Mouse (Mus musculus): ENCODE measurements around the gene Hcls1.

The Hcls1 gene

DNA sequence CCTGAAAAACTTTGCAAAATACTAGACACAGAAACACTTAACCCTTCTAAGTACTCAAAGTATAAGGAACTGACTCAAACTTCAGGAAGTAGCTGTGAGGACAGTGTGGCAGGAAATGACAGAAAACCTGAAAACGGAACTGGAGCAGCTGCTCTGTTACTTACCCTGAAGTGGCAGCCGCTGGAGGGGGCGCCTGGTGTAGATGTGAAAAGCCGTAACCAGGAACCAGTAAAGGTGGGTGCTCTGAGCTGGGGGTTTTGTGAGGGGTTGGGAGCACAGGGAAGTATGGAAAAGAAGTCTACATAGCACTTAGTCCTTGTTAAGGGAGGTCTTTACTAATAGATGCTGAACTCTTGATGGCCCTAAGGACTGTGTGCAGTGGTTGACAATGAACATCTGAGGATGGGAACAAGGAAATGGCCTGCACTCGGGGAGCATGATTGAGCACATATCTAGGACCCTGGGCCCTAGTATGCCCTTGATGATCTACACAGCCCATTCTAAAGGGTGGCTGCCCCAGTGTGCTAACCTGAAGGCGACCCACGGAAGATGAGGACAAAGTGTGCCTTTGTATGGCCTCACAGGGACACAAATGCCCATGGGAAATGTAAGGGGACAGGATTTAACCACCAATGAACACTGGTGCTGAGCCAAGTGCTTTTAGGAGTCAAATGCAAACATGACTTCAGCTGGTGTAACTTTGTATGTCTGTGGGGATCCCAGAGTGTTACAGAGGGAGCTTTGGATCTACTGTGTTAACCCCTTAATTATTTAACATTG, at the start of gene Hcls1:
Hcls1 (plus strand) TSS at position 143 of the 780 bp plus-strand sequence.
- peak; percentile 59 for DNase-seq

DNA sequence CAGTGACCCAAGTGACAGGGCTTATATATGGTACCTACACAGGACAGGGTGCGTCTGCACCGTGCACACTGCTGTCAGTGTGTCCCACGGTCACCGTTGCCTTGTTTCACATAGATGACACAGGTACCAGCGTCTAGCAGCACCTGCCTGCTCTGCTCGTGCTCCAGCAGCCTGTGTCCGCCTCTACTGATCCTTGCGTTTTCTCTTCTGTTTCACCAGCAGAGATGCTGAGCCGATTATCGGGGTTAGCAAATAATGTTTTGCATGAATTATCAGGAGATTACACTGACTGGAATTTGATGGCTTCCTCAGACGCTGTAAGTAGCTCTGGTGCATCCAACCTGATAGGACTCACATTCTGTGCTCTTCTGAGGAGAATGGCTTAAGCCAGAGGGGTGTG, 48.9 kb upstream of the Hcls1 start:
- no peak for DNase-seq

DNA sequence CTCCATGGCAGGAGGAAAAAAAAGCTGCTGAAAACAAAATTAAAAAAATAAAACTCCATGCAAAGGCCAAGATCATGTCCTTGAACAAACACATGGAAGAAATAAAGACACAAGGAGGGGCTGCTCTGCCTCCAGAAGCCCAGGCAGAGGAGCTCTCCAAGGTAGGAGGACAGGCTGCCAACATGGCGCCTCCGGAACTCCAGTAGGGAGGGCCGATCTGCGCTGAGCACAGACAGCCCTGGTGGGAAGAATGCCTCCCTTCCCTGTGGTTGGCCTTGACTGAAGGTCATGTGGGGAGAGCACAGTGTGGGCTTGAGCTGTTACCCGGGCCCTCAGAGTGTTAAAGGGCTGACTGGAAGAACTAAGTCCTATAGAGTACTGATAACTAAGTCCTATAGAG, 47.2 kb upstream of the Hcls1 start:
- DNase-seq = no peak

- DNase-seq = no peak
Measured at GRCm38 (mm10) chr16:36890559-36890958, 44.2 kb upstream of the Hcls1 start.

- no peak for DNase-seq
Measured at GRCm38 (mm10) chr16:36891415-36891814, 43.4 kb upstream of the Hcls1 start.

DNA sequence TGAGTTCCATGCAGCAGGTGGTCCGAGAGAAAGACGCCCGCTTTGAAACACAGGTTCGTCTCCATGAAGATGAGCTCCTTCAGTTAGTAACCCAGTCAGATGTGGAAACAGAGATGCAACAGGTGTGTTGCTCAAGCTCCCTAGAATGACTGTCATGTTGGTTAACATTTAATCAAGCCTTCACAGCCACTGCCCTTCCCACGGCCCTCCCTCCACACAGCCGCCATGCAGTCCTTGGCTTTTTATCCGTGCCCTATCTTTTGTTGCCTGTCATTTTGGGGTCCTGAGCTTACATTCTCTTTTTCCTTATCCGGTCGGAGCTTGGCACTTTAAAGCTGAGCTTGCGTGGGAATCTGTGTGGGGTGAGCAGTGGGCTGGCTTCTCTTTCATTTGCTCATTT, 41.5 kb upstream of the Hcls1 start:
- no peak for DNase-seq

DNA sequence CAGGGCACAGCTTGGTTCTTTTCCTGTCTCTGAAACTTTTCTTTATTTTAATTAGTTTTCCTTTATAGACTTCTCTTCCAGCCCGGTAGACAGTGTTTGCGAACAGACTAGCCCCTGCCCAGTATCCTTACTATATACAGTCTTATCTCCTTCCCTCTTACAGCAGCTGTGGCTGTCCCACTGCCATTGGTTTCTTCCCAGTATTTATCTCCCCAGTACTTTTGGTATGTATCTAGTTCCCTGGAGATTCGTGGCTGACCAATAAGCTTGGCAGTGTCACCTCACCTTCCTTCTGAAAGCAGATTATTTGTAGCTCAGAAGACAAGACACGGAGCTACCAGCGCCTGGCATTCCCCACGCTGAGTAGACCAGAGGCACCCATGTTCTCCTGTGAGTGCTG, 38.1 kb upstream of the Hcls1 start:
- no peak for DNase-seq

GRCm38 (mm10) chr16:36903156-36903555, 31.6 kb upstream of the Hcls1 start:
- DNase-seq = no peak

GRCm38 (mm10) chr16:36911909-36912308, 22.9 kb upstream of the Hcls1 start:
- DNase-seq = no peak

GRCm38 (mm10) chr16:36912311-36912710, 22.5 kb upstream of the Hcls1 start:
- DNase-seq = no peak

DNA sequence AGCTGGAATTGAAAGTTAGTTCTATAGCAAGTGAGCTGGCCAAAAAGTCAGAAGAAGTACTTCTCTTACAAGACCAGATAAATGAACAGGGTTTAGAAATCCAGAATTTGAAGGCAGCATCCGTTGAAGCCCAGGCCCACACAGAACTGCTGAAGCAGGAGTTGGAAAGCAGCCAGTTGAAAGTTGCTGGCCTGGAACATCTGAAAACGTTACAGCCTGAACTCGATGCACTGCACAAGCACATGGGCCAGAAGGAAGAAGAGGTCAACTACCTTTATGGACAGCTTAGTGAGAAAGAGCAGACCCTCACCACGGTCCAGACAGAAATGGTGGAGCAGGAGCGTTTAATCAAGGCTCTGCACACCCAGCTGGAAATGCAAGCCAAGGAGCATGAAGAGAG, 20.6 kb upstream of the Hcls1 start:
- DNase-seq = no peak

DNA sequence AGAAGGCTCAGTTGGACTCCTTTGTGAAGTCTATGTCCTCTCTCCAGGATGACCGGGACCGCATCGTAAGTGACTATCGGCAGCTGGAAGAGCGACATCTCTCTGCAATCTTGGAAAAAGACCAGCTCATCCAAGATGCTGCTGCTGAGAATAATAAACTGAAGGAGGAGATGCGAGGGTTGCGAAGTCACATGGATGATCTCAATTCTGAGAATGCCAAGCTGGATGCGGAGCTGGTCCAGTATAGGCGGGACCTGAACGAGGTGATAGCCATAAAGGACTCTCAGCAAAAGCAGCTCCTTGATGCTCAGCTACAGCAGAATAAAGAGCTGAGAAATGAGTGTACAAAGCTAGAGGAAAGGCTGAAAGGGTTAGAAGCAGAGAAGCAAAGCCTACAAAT, 16.3 kb upstream of the Hcls1 start:
- no peak for DNase-seq

DNA sequence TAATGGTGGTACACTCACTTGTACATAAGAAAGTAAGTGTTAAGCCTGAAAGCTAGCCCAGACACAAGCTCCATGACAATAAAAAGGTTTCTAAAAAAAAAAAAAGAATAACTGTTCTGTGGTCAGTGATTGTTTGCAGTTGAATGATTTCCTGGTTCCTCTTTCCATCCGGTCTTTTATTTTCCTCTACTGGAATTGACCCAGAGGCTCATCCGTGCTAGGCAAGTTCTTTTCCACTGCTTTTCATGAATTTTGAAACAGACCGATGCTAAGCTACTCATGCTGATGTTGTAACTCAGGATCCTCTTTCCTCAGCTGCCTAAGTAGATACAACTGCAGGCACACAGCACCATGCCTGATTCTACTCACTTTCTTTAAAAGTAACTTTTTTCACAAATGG, 14.4 kb upstream of the Hcls1 start:
- DNase-seq = no peak

DNA sequence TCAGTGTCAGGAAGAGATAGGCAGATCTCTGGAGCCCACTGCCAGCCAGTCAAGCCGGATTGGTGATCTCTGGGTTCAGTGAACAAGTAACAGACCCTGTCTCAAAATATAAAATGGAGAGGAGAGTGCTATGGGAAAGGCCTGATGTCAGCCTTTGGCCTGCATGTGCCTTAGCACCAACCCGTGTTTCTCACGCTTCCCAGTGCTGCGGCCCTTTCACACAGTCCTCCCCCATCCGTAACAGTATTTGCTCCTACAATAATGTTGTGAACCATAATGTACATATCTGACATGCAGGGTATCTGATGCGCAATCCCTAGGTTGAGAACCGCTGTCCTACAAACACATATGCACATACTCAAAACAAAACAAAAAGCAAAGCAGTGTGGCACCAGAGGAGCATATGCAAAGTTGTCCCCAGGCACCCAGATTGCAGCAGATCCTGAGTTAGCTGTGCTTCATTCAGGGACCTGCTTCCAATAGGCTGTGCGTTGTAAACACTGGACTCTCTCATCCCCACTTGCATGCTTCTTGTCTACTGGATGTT, 13.6 kb upstream of the Hcls1 start:
- no peak for DNase-seq

DNA sequence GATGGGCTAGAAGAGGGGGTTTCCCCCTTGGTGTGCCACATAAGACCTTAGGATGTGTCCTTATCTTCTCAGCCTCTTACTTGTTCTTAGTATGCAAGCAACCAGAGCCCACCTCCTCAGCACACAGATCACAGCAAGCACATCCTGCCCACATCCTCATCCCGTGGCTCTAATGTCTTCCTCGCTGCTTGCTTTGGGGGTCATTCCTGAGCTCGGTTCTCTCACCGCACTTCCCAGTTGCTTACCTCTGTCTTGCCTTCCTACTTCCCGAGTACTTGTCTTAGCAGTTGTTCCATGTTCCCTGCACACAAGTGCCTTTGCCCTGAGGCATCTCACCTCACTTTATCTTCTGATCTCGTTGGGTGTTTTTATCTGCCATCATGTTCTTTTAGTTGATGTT, 12.8 kb upstream of the Hcls1 start:
- no peak for DNase-seq

DNA sequence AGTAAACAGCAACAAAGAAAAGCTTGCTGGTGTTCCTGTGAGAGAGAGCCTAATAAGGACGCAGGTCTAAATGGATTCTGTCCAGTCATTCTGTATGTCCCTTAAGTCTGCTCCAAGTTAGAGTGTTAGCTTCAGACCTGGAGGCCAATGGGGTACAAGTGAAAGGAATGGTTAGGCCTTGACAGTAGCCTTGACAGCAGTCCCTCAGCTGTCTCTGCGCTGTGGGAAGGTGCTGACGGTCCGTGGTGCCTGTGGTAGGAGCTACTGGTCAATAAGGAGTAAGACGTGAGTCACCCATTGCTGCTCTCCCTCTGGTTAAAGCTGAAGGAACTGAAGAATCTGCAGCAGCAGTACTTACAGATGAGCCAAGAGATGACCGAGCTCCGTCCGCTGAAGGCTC, 10.5 kb upstream of the Hcls1 start:
- DNase-seq = no peak

DNA sequence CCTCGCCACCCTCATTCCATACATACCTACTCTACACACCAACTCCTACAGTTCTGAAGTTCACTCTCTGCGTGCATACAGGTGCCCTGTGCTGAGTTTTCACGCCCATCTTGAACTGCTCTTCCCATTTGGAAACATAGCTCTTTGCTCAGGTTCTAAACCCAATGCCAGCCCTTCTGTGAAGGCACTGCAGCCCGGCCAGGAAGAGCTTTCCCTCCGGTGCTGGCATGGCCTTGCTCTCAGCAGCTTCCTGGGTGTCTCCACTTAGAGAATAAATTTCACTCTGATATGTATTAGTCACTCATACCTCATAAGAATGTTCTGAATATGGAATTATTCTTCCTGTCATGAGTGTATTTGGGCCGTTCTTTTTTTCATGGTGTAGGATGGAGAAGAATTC, 9.4 kb upstream of the Hcls1 start:
- DNase-seq = no peak

- no peak for DNase-seq
Measured at GRCm38 (mm10) chr16:36925797-36926196, 9.0 kb upstream of the Hcls1 start.

DNA sequence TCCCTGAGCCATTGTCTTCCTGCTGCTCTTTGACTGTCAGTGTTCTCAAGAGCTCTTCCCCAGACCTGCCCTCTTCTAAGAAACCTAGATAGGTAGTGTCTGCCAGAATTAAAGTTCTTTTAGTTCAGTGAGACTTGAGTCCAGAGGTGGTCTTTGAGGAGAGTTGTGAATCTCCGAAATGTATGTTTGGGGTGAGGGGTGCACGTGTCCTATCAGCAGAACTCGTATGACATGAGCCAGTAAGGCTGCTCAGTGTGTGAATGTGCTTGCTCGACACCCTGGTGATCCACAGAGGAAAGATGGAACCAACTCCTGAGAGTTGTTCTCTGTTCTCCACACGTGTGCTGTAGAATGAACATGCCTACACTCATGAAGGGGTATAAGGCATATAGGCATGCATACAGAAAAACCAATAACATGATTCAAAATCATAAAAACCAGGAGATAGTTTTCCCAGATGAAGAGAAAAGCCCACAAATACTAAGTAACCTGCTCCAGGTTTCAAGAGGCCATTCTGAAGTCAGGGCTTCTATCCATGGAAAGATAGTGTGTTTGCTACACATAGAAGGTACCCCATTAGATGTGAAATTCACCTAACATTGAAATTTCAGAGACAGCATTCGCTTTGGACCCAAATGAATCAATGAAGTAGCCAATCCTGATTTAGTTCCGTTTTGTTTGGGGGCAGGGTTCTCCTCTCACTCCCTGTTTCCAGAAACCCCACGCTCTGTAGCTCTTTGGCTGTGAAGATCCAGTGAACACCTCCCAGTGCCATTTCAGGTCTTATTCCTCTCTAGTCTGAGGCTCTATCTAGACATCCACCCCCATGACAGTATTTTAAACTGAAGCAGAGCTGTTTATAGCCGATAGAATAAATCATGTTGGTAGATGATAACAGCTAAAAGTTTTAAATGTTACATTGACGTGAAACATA, 8.0 kb upstream of the Hcls1 start:
- DNase-seq = no peak

- no peak for DNase-seq
Measured at GRCm38 (mm10) chr16:36927495-36928105, 7.2 kb upstream of the Hcls1 start.

GRCm38 (mm10) chr16:36928106-36928500, 6.7 kb upstream of the Hcls1 start:
- no peak for DNase-seq

DNA sequence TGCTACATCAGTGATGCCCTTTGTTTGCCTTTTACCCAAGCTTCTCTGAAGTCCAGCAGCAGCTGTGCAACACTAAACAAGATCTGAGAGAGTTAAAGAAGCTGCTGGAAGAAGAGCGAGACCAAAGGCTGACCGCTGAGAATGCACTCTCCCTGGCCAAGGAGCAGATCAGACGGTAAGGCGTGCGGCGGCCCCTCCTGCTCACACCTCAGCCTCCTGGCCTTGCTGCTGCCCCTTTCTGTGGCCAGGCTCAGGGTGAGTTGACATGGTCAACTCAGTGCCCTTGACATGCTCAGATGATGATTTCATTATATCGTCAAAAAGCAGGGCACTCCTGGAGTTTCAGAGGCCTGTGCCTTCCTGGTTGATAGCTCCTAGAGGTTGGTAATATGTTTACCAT, 5.6 kb upstream of the Hcls1 start:
- no peak for DNase-seq

Data from layer of hippocampus, adult 9-11 months (tissue).